Mouse (Mus musculus) midbrain, embryonic 13.5 days (tissue): ENCODE data around the gene Ppp2r5a. TPM values are rescaled to one million over a fixed set of nuclear protein-coding genes. Genes with fewer than 3 reads are reported as not detected.

ENCODE experiments used
- ATAC-seq: fragments of 200-750 bp; cut with Nextera tagmentation; 2 replicates; pipeline ENCODE4 v1.8.0; 2017; ENCODE audit warnings: mild to moderate bottlenecking, moderate TSS enrichment, moderate library complexity
- H3K27ac ChIP-seq: fragments of 300-500 bp; sonication (generic); 2 replicates; pipeline ENCODE4 v1.5.1; 2015; ENCODE audit warnings: inconsistent platforms, mild to moderate bottlenecking, moderate library complexity
- H3K27me3 ChIP-seq: fragments of 300-500 bp; sonication (generic); 2 replicates; pipeline ENCODE4 v1.6.1; 2015; ENCODE audit warnings: mild to moderate bottlenecking, inconsistent platforms
- H3K36me3 ChIP-seq: fragments of 300-500 bp; sonication (generic); 2 replicates; pipeline ENCODE4 v1.6.1; 2015; ENCODE audit warnings: mild to moderate bottlenecking, inconsistent platforms
- H3K4me1 ChIP-seq: fragments of 300-500 bp; sonication (generic); replicated peaks from 2 replicates; pipeline ENCODE4 v1.6.1; 2015; ENCODE audit warnings: inconsistent platforms
- H3K4me2 ChIP-seq: fragments of 300-500 bp; sonication (generic); replicated peaks from 2 replicates; pipeline ENCODE4 v1.6.1; 2015; ENCODE audit warnings: moderate library complexity, mild to moderate bottlenecking, inconsistent platforms
- H3K4me3 ChIP-seq: fragments of 300-500 bp; sonication (generic); replicated peaks from 2 replicates; pipeline ENCODE4 v1.5.1; 2015; ENCODE audit warnings: mild to moderate bottlenecking, inconsistent platforms
- H3K9ac ChIP-seq: fragments of 300-500 bp; sonication (generic); replicated peaks from 2 replicates; pipeline ENCODE4 v1.6.1; 2015; ENCODE audit warnings: mild to moderate bottlenecking, inconsistent platforms
- H3K9me3 ChIP-seq: fragments of 300-500 bp; sonication (generic); 2 replicates; pipeline ENCODE4 v1.6.1; 2016; ENCODE audit warnings: mild to moderate bottlenecking, inconsistent platforms
- WGBS: fragments of 180-500 bp; shearing (Covaris S2); methylation state at CpG from one replicate; pipeline ENCODE4 v1.1.7; 2015; 5-methylcytosine and 5-hydroxymethylcytosine counted together
- polyA plus RNA-seq: library from polyadenylated mRNA; unstranded; fragments of >200 nt; fragmentation: Nextera tagmentation; extraction: Ambion mirVana; gene quantifications from 2 replicates; pipeline ENCODE4 v1.2.1, GENCODE M21; 2015

The Ppp2r5a gene
- polyA plus RNA-seq, 1 experiment from 2014 or later: 7.3 TPM

DNA sequence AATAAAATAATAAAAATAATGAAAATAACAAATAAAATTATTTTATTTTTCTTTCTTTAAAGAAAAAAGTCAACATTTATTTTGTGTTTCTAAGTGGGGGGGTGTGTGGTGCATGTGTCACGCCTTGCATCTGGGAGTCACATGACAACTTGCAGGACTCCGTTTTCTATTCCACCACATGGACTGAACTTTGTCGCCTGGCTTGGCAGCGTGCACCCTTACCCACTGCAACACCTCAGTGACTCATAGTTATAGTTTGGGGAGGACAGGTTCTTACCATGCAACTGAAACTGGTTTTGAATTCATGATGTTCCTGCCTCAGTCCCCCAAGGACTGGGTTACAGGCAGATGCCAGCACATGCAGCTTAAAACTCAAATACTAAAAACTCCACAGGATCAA lies 34.9 kb downstream of the Ppp2r5a start:
- ATAC-seq: no peak
- no peak overlapping the region for H3K27ac ChIP-seq
- no peak overlapping the region for H3K4me3 ChIP-seq
- H3K4me1 ChIP-seq: no peaks in the 10 kb centered on the region
- H3K9ac ChIP-seq: no peak overlapping the region
- H3K36me3 ChIP-seq: no peaks in the 10 kb centered on the region; the same call in 1 of the 2 replicates
- no peaks in the 10 kb centered on the region for H3K9me3 ChIP-seq
- H3K27me3 ChIP-seq: no peaks in the 10 kb centered on the region
- no peak overlapping the region for H3K4me2 ChIP-seq
- WGBS: 96% methylated on average over 4 of the region's 4 CpGs

DNA sequence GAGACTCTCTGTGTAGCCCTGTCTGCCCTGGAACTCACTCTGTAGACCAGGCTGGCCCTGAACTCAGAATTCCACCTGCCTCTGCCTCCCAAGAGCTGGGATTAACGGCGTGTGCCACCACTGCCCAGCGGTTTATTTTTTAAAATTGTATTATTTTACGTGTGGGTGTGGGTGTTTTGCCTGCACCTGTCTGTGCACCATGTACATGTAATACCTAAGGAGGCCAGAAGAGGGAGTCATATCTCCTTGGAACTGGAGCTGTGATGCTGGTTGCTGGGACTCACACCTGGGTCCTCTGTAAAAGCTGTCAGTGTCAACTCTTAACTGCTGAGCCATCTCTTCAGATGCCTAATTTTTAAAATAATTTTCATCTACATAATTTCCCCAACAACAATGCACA lies 38.6 kb downstream of the Ppp2r5a start:
- 71% methylated on average over 4 of the region's 4 CpGs for WGBS
- no peak for ATAC-seq

DNA sequence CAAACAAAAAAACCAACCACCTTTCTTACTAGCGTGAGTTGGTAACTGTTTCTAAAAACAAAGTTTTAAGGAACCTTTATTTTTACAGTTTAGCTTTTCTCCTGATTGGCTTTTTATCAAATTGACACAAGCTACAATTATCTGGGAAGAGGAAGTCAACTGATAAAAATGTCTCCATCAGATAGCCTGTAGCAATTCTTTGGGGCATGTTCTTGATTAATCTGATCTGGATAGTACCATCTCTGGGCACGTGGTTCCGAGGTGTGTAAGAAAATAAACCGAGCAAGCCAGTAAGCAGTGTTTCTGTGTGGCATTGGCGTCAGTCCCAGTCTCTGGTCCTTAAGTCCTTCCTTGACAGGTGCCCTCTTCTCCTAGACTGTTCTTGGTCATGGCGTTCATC lies 40.7 kb downstream of the Ppp2r5a start:
- Histone ChIP-seq H3K9ac (no peak overlapping the region), H3K27ac (no peak overlapping the region), H3K27me3 (no peaks in the 10 kb centered on the region), H3K4me1 (no peaks in the 10 kb centered on the region), H3K4me2 (no peak overlapping the region), H3K36me3 (peaks cover 9% of the 10 kb centered on the region; the same call in 1 of the 2 replicates), H3K9me3 (no peaks in the 10 kb centered on the region), H3K4me3 (no peak overlapping the region)
- 95% methylated on average over 6 of the region's 6 CpGs for WGBS
- ATAC-seq: no peak

More for the DNA sequence above, 38.6 kb downstream of the Ppp2r5a start:
- no peaks in the 10 kb centered on the region for H3K9me3 ChIP-seq
- no peak overlapping the region for H3K4me3 ChIP-seq
- no peak overlapping the region for H3K27ac ChIP-seq
- no peak overlapping the region for H3K9ac ChIP-seq
- no peak overlapping the region for H3K4me2 ChIP-seq
- no peaks in the 10 kb centered on the region for H3K4me1 ChIP-seq
- peaks cover 3% of the 10 kb centered on the region; the same call in 1 of the 2 replicates for H3K36me3 ChIP-seq
- no peaks in the 10 kb centered on the region for H3K27me3 ChIP-seq

DNA sequence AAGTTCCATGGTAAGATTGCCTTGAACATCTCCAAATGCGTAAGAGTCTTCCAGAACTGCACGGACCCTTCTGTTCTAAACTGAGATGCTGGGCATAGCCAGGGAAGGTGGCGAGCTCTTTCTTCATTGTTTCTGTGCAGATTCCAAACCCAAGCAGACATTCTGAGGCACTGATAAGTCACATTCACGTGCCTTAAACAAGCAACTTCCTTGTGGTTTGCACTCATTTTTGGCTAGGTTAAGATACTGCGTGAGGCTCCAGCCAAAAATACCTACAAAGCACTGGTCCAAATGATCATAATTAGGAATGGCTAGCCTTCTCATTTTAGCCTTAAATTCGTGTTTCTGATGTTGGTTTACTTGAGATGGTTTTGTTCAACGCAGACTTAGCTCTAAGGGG lies 43.6 kb downstream of the Ppp2r5a start:
- H3K27me3 ChIP-seq: no peaks in the 10 kb centered on the region
- H3K4me2 ChIP-seq: no peak overlapping the region
- peaks cover 31% of the 10 kb centered on the region for H3K36me3 ChIP-seq
- H3K9ac ChIP-seq: no peak overlapping the region
- ATAC-seq: no peak
- 87% methylated on average over 7 of the region's 7 CpGs for WGBS
- no peaks in the 10 kb centered on the region for H3K9me3 ChIP-seq
- H3K4me1 ChIP-seq: no peaks in the 10 kb centered on the region
- H3K4me3 ChIP-seq: no peak overlapping the region
- H3K27ac ChIP-seq: no peak overlapping the region

DNA sequence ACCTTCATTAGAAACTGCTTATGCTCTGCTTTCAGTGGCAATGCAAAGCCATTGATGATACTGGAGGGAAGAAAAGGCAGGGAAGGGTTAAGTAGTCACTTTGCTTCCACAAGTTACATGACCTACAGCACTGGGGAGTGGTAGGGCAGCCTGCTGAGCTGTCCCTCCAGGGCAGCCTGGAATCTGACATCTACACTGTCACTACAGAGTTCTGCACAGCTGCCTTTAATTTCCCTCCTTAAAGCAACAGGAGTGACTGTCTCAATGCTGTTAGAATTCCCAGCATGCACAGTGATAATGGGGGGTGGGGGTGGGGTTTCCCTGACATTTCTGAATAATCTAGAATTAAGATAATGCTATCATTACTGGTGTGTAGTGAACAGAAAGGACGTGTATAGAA lies 46.1 kb downstream of the Ppp2r5a start:
- Histone ChIP-seq H3K4me3 (no peak overlapping the region), H3K4me1 (no peaks in the 10 kb centered on the region), H3K9ac (no peak overlapping the region), H3K9me3 (no peaks in the 10 kb centered on the region), H3K4me2 (no peak overlapping the region), H3K27me3 (no peaks in the 10 kb centered on the region), H3K27ac (no peak overlapping the region), H3K36me3 (peaks cover 51% of the 10 kb centered on the region)
- WGBS: 70% methylated on average over 1 of the region's 1 CpGs
- no peak for ATAC-seq

DNA sequence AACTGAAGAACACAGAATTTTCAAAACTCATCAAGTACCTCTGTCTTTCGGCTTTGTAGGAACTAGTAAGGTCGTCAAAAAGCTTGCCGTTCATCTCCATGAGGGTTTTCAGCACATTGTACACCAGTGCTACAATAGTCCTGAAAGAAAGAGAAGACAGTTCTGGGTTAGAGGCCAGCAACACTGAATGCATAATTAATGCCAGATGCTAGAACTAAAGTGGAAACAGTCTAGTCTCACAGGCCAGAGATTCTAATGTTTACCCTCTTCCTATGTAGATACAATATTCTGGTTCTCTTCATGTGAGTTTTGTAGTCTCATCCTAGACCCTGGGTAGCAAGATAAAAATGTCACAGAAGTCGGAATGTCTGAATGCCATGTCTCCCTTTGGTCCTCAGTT lies 49.2 kb downstream of the Ppp2r5a start:
- H3K4me2 ChIP-seq: no peak overlapping the region
- H3K4me1 ChIP-seq: no peaks in the 10 kb centered on the region
- H3K36me3 ChIP-seq: peaks cover 76% of the 10 kb centered on the region

DNA sequence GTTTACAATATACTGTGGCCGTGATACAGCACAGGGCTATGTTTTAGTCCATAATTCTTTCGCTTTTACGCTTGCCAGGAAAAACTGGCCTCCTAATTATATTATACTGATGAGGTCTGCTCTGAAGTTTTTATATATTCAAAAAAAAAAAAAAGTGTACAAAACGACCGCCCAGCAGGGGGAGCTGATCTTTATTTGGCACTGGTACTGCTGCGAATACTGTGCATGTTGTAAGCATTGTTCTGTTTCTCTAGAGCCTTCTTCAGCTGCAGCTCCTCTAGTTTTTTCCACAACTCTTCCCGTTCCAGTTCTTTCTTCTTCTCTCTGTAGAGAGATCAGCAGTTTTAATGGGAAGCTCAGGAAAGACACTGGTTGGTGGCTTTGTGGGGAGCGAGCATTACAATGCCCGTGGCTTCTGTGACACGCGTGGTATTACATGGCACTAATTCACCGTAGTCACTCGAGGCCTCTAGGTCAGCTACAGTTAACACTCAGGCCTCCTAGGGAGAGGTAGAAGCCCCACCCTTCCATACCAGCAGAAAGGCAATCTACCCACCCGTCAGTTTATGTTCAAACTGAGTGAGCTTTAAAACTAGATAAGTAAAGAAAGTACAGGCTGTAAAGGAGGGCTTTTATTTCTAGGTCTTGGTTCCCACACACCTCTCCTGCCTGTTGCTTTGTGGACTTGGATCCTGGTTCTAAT lies 50.1 kb downstream of the Ppp2r5a start:
- Histone ChIP-seq H3K27ac (no peak overlapping the region), H3K4me3 (no peak overlapping the region), H3K36me3 (peaks cover 78% of the 10 kb centered on the region), H3K9ac (no peak overlapping the region), H3K27me3 (no peaks in the 10 kb centered on the region), H3K4me2 (no peak overlapping the region), H3K9me3 (no peaks in the 10 kb centered on the region), H3K4me1 (no peaks in the 10 kb centered on the region)
- WGBS: 71% methylated on average over 14 of the region's 14 CpGs
- ATAC-seq: no peak

More for the DNA sequence above, 49.2 kb downstream of the Ppp2r5a start:
- Histone ChIP-seq H3K27ac (no peak overlapping the region), H3K27me3 (no peaks in the 10 kb centered on the region), H3K9ac (no peak overlapping the region), H3K9me3 (no peaks in the 10 kb centered on the region), H3K4me3 (no peak overlapping the region)
- no peak for ATAC-seq
- WGBS: 76% methylated on average over 4 of the region's 4 CpGs

DNA sequence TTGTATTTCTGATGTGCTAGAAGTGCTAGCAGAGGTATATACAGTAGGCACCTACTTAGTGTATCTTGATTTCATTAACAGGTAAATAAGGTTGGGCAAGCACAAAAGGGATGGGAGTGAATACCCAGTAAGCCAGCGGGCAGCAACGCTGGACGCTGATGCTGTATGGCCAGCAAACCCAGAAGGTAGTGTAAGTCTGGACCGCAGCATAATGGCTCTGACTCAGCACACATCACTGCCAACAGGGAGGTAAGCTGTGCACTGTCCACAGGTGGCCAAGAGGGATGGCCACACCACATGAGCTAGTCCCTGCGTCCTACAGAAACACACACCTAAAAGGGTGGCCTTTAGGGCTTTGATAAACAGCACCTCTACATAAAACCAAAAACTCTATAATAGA lies 52.7 kb downstream of the Ppp2r5a start:
- no peaks in the 10 kb centered on the region for H3K4me1 ChIP-seq
- H3K4me2 ChIP-seq: no peak overlapping the region
- no peaks in the 10 kb centered on the region for H3K9me3 ChIP-seq
- H3K27me3 ChIP-seq: no peaks in the 10 kb centered on the region
- ATAC-seq: no peak
- H3K9ac ChIP-seq: no peak overlapping the region
- 99% methylated on average over 5 of the region's 5 CpGs for WGBS
- H3K27ac ChIP-seq: no peak overlapping the region
- peaks cover 87% of the 10 kb centered on the region for H3K36me3 ChIP-seq
- no peak overlapping the region for H3K4me3 ChIP-seq

DNA sequence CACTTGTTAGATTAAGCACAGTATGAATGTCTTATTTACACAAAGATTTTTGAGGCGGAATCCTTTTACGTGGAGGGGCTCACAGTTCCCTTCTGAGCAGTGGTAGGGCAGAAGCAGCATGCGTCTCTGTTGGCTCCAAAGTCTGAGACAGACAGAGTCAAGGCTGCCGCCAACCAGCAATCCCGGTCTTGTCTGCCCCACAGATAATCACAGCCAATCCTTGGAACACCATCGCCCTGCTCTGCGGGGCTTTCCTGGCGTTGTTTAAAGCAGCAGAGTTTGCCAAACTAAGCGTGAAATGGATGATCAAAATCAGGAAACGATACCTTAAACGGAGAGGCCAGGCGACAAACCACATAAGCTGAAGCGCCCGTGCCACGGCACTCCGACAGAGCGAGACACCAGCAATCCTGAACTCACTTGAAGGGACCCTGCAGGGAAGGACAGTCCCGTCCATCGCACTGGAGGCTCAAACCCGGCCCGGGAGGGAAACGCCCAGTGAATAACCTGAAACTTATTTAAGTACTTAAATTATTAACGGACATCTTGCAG lies 53.5 kb downstream of the Ppp2r5a start:
- Histone ChIP-seq H3K4me2 (no peak overlapping the region), H3K4me1 (no peaks in the 10 kb centered on the region), H3K36me3 (peaks cover 89% of the 10 kb centered on the region), H3K27ac (no peak overlapping the region), H3K9me3 (no peaks in the 10 kb centered on the region), H3K9ac (no peak overlapping the region), H3K27me3 (no peaks in the 10 kb centered on the region), H3K4me3 (no peak overlapping the region)
- 90% methylated on average over 23 of the region's 23 CpGs for WGBS
- ATAC-seq: no peak

DNA sequence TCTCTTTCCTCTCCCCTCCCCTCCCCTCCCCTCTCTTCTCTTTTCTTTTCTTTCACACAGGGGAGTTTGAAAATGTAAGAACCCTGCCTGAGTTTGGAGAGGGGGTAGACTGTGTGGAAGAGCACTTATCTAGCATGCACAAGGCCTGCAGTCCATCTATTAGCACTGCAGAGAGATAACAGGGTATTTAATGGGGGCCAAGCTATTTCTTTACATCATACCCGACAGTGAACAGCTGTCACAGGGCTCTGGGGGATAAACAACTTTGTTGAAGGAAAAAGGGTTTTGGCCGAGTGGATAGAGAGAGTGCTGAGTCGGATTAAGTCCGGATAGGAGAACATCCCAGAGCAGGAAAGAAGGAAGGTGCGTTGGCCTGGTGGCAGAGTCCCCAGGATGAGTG lies 54.1 kb downstream of the Ppp2r5a start:
- H3K4me1 ChIP-seq: no peaks in the 10 kb centered on the region
- no peak overlapping the region for H3K4me3 ChIP-seq
- peaks cover 89% of the 10 kb centered on the region for H3K36me3 ChIP-seq
- no peak overlapping the region for H3K27ac ChIP-seq
- H3K9ac ChIP-seq: no peak overlapping the region
- H3K9me3 ChIP-seq: no peaks in the 10 kb centered on the region
- no peak for ATAC-seq
- H3K4me2 ChIP-seq: no peak overlapping the region
- 61% methylated on average over 5 of the region's 5 CpGs for WGBS
- no peaks in the 10 kb centered on the region for H3K27me3 ChIP-seq

DNA sequence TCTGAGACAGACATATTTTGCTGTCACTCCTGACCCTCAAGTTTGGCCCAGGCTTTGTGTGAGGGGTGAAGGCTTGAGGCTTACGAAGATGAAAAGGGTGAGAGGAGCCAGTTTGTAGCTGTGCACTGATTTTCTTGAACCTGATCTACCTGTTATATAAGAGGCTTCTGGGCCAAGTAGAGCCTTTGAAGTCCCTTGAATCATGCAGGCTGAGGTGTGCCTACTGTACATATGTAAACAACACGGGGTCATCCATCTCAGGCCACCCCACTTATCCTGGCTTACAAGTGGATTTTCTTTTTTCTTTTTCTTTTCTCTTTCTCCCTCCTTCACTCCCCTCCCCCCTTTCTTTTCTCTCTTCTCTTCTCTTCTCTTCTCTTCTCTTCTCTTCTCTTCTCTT lies 54.5 kb downstream of the Ppp2r5a start:
- Histone ChIP-seq H3K27me3 (no peaks in the 10 kb centered on the region), H3K27ac (no peak overlapping the region), H3K4me1 (no peaks in the 10 kb centered on the region), H3K9ac (no peak overlapping the region), H3K36me3 (peaks cover 90% of the 10 kb centered on the region), H3K4me2 (no peak overlapping the region), H3K4me3 (no peak overlapping the region), H3K9me3 (no peaks in the 10 kb centered on the region)
- 93% methylated on average over 2 of the region's 2 CpGs for WGBS
- no peak for ATAC-seq

DNA sequence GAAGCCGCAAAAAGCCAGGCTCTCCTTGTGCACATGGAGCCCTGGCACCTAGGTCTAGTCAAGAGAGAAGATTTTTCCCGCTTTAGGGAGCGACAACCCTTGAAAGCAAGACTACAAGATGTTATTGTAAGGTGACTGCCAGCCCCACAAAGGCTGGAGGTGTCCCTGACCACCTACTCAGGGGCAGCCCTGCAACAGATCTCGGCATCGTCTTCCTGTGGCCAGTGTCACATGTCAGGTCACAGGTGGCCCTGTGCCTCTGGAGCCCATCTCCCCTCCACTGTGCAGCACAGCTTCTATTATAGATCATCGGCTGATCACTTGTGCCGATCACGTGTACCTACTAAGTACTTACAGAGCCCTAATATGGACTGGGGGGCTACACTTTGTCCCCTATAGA lies 55.5 kb downstream of the Ppp2r5a start:
- peaks cover 94% of the 10 kb centered on the region for H3K36me3 ChIP-seq
- H3K27ac ChIP-seq: no peak overlapping the region
- no peak for ATAC-seq
- H3K27me3 ChIP-seq: no peaks in the 10 kb centered on the region
- H3K9ac ChIP-seq: no peak overlapping the region
- H3K4me1 ChIP-seq: no peaks in the 10 kb centered on the region
- 93% methylated on average over 8 of the region's 8 CpGs for WGBS
- no peak overlapping the region for H3K4me2 ChIP-seq
- H3K4me3 ChIP-seq: no peak overlapping the region
- H3K9me3 ChIP-seq: no peaks in the 10 kb centered on the region

DNA sequence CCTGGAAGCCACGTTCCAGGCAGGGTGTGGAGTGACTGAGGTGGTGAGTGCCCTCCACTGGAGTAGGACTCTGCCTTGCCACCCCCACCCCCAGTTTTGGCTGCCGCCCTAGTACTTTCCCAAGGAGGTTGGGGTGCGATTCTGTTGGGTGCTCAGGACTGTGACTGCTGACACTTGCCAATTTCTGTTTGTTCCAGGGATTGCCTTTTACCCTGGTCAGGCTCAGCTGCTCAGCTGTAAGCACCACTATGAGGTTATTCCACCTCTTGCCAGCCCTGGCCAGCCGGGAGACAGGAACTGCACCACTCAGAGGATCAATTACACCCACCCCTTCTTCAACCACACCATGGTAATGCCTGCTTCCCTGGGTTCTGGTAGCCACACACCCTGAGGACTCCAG lies 62.5 kb downstream of the Ppp2r5a start:
- Histone ChIP-seq H3K9ac (no peak overlapping the region), H3K4me1 (no peaks in the 10 kb centered on the region), H3K27ac (no peak overlapping the region), H3K9me3 (no peaks in the 10 kb centered on the region), H3K36me3 (peaks cover 88% of the 10 kb centered on the region), H3K27me3 (no peaks in the 10 kb centered on the region), H3K4me3 (no peak overlapping the region), H3K4me2 (no peak overlapping the region)
- ATAC-seq: no peak
- WGBS: 93% methylated on average over 4 of the region's 4 CpGs
